Mouse (Mus musculus) thymus, postnatal 25 days (tissue): Measurements from ENCODE around the gene P2rx7.

Source experiments
- DNase-seq: peaks from one replicate; pipeline ENCODE4 v3.0.0; 2022

Gene P2rx7

DNA sequence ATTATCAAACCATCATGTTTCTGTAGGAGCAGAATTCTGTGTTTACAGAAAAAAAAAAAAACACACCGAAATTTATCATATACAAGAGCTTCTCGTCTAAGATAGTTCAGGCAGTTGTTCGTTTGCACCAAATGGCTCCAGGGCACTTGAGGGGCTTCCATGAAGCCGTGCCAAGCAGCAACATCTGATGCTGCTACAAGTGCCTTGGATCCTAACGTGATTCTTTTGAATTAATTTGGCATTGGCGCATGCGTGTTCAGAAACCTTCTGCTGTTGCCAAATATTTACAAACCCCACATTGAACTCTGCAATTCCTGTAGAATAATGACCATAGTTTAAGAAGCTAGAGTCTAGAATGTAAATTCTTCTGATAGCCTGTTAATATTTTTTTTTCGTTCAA is 51.8 kb downstream of the P2rx7 start:
- DNase-seq = no peak

DNA sequence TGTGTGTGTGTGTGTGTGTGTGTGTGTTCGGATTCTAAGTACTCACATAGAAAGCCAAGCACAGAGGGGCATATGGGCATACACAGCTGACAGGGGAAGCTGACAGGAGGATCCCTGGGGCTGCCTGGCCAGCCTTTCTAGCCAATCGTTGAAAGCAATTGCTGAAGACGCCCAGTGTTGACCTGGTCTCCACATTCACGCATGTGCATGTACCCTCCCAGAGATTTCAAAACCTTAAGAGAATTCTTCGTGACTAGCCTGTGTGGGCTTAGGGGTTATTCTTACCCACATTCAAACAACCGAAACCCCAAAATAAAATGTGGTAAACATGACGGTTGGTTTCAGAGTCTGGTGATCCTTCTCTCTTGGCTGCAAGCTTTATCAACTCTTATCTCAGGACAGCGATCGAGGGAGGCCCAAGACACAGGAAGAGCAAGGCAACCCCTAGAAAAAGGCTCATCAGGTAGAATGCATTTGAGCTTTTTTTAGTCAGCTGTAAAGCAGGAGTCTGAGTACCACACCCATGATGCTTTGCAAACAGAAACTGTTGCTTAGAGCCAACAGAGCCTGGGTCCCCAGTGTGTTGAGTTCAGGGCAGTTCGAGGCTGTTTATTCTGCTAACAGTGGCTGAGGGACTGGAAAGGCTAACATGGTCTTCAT is 54.5 kb downstream of the P2rx7 start:
- peak; percentile 49 for DNase-seq

DNA sequence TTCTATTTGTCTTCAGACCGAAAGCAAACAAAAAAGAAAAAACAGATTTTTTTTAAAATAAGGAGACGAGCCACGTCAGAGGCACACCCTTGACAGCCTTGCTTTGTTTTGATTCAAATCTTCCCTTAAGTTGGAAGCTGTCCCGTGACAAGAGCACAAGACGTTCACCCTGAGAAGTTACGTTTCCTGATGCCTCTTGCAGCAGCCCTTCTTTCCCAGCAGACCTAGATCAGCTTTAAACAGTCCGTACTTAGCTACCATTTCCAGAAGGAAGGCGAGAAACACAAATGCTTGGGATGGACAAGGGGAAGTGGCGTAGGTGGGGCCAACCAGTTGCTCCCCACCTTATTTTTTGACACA is 55.0 kb downstream of the P2rx7 start:
- DNase-seq = no peak

DNA sequence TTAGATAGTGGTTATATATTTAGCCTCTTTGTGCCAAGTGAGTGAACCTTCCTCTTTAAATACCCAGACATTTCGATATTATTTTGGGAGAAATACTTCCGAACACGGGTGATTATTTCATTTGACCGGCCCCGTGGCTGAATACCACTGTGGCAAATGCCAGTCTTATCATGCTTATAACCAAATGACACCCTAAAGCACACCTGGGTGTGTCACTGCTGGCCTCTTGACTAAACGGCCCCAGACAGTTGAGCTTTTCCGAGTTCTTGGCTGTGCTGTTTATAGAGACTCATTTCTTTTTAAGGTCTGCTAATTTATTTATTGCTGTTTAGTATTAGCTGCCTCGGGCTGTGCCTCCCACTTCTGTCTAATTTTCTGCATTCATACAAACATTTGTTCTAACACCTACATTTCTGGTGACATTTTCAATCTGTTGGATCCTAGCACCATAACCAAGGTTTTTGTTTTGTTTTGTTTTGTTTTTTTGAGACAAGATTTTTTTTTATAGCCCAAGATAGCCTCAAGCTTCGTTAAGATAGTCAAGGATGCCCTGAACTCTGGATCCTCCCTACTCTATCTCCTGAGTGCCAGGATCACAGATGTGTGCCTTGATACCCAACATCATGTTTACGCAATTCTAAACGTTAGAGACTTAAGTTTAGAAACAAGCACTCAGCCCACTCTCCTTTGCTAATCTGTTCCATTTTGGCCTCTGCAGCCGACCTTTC is 56.6 kb downstream of the P2rx7 start:
- no peak for DNase-seq

DNA sequence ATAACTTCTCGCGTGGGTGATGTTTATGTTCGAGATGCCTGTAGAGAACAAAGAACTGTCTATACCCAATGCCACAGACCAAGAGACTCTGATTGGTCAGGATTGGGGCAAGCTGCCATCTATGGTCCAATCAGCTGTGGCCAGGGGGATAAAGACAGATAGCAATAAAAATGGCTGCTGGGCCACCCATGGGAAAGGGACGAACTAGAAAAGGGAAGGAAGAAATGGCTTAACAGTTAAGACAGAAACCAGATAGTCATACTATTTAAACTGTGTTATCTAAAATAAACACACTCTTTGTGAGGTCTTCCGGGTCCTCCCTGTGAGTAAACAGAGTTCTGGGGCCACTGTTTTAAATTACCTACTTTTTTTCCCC is 57.1 kb downstream of the P2rx7 start:
- DNase-seq = no peak

DNA sequence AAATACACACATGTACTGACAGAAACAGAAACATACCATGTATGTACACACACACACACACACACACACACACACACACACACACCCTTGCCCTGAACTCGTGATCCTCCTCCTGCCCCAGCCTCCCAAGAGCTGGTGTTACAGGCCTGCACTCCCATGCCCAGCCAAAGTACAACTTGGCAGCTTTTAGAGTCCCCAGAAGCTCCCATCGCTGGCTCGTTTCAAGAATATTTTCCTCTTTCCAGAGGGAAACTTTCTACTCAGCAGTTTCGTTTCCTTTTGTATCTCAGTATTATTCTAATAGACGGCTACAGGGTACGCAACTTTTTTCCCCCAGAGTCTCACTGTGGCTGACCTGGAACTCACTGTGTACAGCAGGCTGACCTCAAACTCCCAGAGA is 58.4 kb downstream of the P2rx7 start:
- DNase-seq = no peak

DNA sequence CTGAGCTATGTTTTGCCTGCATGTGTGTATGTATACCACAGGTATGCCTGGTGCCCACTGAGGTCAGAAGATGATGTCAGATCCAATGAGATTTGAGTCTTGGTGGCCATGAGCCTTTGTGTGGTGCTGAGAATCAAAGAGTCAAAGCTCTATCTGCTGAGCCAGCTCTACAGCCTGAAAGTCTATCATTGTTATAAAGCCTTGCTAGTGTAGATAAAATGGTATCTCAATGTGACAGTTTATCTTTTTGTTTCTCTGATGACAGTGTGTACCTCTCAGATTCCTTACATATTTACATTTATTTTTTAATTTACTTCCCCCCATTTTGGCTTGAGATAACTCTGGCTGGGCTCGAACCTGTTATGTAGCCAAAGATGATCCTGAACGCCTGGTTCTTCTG is 59.9 kb downstream of the P2rx7 start:
- DNase-seq = no peak

DNA sequence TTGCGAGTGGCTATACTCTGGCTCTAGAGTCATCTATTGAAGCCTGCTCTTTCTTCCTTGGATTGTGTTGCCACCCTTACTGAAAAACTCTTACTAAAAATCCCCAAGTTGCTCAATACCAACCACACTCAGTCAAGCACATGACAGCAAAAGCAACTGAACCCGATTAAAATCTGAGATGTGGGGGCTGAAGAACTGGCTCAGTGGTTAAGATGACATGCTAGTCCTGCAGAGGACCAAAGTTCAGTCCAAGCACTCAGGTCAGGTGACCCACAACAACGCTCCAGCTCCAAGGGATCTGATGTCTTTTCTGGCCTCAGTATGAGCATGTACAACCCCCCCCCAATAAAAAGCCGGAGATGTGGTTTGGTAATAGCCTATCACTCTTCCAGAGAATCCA is 60.9 kb downstream of the P2rx7 start:
- no peak for DNase-seq

DNA sequence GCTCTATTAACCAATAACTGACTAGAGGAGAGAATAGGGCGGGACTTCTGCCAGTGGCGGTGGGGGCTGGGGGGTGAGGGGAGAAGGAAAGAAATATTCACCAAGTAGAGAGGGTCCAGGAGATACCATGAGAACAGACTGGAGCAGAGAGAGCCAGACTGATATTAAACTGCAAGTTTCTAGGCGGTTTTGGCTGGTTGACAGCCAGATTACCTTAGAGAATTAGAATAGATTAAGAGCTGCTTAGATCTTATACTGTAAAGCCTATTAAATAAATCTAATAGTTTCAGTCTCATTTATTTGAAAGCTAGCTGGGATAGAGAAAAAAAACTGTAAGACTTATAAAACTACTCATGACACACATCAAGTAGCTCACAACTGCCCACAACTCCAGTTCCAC is 61.5 kb downstream of the P2rx7 start:
- DNase-seq = no peak

DNA sequence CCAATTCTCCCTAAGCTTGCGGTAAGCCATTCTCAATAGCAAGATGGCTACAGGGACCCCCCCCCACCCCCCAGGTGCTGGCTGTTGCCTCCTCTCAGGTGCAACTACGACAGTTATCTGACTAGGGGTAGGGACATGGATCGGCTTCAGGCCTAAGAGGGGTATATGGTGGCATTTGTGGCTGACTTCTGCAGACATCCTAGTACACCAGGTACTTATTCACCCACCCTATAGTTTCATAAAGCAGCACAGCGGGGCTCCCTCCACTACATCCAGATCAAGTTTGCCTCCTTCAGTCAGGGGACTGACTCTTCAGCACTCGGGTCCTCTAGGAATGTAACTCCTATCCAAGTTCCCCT is 63.2 kb downstream of the P2rx7 start:
- DNase-seq = no peak

DNA sequence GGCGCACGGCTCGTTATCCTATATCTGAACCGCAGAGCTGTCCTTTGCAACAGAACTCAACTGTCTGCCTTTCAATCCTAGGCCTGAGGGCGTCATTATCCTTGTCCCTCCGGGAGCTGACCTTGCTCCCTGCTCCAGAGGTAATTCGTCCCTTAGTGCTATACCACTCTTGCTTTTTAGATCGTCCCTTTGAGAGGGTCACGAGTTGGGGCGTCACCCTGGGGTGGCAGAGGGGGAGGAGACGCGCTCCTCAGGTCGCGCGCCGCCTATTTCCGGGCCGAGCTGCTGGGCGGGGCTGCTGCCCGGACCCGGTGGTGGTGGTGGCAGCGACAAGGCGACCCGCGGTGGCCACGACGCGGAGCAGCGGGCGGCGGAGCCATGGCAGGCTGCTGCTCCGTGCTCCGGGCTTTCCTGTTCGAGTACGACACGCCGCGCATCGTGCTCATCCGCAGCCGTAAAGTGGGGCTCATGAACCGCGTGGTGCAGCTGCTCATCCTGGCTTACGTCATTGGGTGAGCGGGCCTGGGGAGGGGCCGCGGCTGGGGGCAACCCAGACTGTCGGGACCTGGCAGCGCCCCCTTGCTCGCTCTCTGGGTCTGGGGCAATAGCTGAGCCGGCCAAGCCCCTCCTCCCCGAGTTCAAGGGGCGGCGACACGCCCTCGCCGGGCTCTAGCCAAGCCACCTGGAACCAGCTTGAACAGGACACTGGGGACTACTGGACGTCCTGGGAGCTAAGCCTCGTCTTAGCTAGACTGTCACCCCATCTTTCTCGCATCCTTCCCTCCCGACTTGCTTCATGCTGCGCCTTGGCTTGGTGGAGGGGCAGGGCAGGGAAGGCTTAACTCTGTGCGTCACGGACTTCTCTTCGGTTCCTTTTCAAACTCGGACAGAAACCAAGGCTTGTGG is 63.8 kb downstream of the P2rx7 start, which contains the start of gene P2rx4:
P2rx4 (plus strand) TSS at position 269 of the 906 bp plus-strand sequence.
- peak; percentile 87 for DNase-seq

DNA sequence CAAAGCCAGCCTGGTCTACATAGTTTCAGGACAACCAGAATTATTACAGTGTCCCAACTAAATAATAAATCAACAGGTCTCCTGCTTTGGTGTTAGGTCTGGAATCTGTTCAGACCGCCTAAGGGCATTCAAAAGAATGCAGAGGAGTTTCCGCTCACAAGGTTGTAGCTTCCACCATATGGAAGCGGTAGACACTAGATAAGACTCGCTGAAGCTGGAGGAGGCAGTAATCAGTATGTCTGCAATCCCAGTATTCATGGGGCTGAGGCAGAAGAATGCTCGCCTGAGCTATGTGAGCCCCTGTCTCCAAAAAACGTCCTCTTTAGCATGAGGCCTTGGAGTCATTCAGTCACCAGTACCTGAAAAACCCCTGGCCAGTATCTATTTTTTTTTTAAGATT is 65.1 kb downstream of the P2rx7 start:
- DNase-seq = no peak

DNA sequence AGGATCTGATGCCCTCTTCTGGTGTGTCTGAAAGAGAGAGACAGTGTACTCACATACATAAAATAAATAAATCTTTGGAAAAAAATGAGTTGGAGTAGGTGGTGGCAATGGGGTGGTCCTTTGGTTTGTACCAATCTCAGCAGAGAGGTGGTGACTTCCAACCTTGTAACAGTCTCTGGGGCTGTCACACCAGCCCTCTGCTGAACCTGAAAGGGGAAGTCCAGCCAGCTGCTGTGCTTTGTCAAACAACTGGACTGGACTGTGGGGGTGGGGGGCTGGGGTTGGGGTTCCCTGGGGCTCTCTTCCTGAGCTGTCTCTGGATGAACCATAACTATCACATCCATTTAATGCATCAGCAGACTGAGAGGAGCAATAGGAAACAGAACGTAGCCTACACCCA is 72.0 kb downstream of the P2rx7 start:
- DNase-seq = no peak

DNA sequence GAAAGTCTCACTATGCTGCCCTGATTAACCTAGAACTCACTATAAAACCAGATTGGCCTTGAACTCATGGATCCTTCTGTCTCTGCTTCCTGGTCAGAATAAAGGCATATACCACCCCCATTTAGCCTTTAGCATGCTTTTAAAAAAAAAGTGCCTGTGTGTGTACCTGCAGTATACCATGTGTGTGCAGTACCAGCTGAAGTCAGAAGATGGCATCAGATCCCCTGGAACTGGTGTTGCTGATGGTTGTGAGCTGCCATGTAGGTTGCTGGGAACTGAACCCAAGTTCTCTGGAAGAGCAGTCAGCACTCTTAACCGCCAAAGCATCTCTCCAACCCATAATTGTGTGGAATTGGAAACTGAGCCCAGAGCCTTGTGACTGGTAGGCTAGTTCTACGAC is 73.1 kb downstream of the P2rx7 start:
- DNase-seq = no peak

DNA sequence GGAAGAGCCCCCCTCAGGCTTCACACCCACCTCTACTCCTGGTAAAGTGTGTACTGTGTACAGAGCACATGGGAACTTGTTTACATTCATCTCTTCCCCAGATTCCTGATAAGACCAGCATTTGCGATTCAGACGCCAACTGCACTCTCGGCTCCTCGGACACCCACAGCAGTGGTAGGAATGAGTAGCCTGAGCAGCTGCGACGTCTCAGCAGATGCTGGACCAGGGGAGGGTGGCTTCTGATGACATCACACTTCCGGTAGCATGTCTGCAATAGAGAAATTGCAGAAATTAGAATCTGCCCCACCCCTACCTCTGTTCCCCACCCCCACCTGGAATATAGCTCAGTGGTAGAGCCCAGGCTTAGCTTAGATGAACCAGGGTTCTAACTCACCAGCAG is 74.7 kb downstream of the P2rx7 start:
- DNase-seq = no peak

DNA sequence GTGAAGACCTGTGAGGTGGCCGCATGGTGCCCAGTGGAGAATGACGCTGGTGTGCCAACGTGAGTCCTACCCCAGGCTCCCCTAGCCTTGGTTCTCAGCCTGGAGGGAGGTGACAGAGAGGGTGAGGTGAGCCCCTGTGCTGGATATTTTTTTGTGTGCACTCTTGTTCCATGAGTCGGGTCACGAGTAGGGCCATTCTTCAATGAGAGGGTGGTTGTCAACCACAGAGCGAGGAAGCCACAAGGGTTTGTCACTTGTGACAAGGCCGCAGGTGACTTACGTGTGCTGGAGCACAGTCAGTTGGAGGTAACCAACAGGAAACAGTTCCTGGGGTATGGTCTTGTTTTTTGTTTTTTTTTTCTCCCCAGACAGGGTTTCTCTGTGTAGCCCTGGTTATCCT is 75.5 kb downstream of the P2rx7 start:
- DNase-seq = peak; percentile 23

DNA sequence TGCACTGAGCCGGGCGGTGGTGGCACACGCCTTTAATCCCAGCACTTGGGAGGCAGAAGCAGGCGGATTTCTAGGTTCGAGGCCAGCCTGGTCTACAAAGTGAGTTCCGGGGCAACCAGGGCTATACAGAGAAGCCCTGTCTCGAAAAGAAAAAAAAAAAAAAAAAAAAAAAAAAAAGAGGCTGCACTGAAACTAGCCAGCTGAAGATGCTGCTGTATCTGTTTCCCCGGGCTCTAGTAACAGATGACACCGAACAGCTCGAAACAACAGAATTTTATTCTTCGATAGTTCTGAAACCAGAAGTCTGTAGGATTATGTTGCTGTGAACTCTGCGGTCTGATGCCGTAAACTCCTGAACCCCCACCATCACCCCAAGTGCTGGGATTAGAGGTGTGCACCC is 81.7 kb downstream of the P2rx7 start:
- no peak for DNase-seq

DNA sequence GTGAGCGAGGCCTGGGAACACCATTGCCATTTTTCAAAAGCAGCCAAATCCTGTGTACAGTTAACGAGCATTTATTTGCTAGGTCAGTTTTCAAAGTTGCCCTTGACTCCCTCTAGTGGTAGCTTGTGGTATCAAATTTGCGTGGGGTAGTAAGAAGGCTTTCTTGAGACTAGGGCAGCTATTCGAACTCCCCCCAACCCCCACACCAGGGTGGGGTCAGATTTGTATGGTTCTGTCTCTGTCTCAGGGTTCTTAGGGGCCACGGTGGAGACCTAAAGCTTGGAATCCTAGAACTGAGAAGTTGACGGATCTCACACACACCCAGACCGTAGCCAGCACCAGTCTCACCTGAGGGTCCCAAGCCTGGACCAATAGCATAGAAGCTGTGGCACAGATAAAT is 82.4 kb downstream of the P2rx7 start:
- DNase-seq = peak; percentile 66

DNA sequence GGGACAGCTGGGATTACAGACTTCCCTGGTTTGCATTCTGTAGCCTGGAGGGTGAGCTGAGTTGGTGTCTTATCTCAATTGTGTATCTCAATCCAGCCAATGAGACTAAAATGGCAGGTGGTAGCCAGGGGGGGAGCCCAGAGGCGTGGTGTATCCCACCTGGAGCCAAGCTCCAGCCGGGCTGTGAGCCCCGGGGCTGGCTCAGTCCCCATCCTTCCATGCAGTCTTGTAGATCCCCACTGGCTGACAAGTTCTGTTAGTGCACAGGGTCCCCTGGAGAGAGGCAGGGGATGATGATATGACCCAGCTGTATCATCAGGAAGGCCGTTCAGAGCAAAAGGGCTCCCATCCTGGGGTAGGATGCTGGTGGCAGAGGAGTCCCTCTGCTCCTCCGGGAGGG is 82.9 kb downstream of the P2rx7 start:
- DNase-seq = no peak

DNA sequence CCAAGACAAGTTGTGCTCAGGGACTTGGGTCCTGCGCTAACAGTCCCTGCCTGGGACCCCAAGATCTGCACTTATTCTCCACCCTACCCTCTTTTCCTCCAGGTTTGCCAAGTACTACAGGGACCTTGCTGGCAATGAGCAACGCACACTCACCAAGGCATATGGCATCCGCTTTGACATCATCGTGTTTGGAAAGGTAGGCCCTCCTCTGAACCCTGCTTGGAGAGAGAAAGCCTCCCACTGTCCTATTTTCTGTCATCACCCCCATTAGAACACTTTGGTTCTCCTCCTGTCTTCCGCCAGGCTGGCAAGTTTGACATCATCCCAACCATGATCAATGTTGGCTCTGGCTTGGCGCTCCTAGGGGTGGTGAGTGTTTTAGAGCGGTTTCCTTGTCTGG is 83.4 kb downstream of the P2rx7 start:
- no peak for DNase-seq

DNA sequence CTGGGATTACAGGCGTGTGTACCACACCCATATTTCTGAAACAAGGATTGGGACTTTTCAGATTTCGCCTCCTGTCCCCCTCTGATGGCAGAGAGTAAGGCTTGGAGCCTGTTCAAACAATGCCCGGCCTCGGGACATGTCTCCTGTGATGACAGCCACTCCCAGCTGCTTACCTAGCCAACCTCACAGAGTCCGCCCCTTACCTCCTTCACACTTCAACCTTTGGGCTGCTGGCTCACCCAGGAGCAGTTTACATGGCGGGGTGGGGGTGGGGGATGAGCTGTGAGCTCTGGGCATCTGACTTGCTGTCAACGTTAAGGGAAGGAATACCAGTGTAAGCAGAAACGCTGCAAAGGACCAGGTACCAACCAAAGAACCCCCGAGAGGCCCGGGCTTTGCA is 87.1 kb downstream of the P2rx7 start:
- no peak for DNase-seq

DNA sequence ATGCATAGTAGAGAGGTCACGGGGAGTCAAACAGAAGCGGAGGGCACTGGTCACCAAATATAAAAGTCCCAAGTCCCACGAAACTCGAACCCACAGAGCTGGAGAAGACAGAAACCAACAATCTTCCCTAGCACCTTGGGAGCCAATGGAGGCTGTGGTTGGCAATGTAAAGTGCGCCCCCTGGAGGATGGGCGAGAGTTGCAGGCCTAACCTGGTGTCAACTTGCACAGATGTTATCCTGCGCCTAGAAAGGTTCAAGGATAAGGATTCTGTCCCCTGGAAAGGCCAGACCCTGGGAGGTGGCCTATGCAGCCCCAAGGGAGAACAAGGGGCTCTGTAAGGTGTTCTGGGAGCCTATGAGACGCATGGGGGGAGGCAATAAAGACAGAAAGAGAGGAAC is 87.6 kb downstream of the P2rx7 start:
- DNase-seq = peak; percentile 84

DNA sequence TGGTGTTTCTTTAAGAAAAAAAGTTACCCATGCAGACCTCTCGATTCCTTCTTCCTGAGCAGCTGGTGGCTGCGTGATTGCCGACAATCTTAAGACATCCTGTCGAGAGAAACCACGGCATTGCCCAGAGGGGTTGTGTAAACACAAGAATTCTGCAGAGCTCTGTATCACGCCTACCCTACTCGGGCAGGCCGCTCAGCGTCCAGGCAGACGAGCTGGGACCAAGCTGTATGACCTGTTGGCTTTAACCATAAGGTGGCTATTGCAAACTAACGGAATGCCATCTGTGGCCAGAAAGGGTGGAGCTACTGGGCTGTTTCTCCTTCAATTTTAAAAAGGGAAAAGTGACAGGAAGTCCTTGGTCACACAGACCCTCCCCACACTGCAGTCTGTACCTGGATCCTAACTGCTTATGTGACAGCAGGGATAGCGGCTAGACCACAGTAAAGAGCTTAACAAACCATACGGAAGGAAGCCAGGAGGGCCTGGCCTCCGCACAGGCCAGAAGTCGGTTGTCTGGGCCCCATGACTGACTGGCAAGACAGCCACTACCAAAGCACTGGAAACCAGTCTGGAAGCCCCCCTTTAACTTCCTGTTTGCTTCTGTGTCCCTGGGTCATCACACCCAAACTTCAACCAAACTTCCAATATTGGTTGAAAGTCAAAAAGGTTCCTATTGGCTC is 88.4 kb downstream of the P2rx7 start:
- DNase-seq = peak; percentile 62
